Mouse (Mus musculus) embryonic facial prominence, embryonic 15.5 days (tissue): ENCODE measurements around the gene Foxq1. TPM values are rescaled to one million over a fixed set of nuclear protein-coding genes. Genes with fewer than 3 reads are reported as not detected.
A peak's percentile ranks its signal among the peaks of the same experiment; 100 is the strongest.

Experiments
- ATAC-seq: fragments of 200-750 bp; cut with Nextera tagmentation; 2 replicates; pipeline ENCODE4 v1.8.0; 2017; ENCODE audit warnings: low read depth, moderate TSS enrichment; ENCODE audit not compliant: insufficient number of reproducible peaks, low FRiP score, low TSS enrichment
- H3K27ac ChIP-seq: fragments of 300-500 bp; sonication (generic); replicated peaks from 2 replicates; pipeline ENCODE4 v1.5.1; 2015; ENCODE audit warnings: mild to moderate bottlenecking, inconsistent platforms
- H3K27me3 ChIP-seq: fragments of 300-500 bp; sonication (generic); 2 replicates; pipeline ENCODE4 v1.6.1; 2015; ENCODE audit warnings: inconsistent platforms
- H3K36me3 ChIP-seq: fragments of 300-500 bp; sonication (generic); 2 replicates; pipeline ENCODE4 v1.6.1; 2015; ENCODE audit warnings: mild to moderate bottlenecking, inconsistent platforms
- H3K4me1 ChIP-seq: fragments of 300-500 bp; sonication (generic); 2 replicates; pipeline ENCODE4 v1.6.1; 2015; ENCODE audit warnings: inconsistent platforms
- H3K4me2 ChIP-seq: fragments of 300-500 bp; sonication (generic); replicated peaks from 2 replicates; pipeline ENCODE4 v1.6.1; 2015; ENCODE audit warnings: mild to moderate bottlenecking, inconsistent platforms
- H3K4me3 ChIP-seq: fragments of 300-500 bp; sonication (generic); replicated peaks from 2 replicates; pipeline ENCODE4 v1.5.1; 2015; ENCODE audit warnings: mild to moderate bottlenecking, inconsistent platforms
- H3K9ac ChIP-seq: fragments of 300-500 bp; sonication (generic); 2 replicates; pipeline ENCODE4 v1.6.1; 2015; ENCODE audit warnings: inconsistent platforms
- H3K9me3 ChIP-seq: fragments of 300-500 bp; sonication (generic); replicated peaks from 2 replicates; pipeline ENCODE4 v1.6.1; 2016; ENCODE audit warnings: inconsistent platforms
- WGBS: fragments of 180-500 bp; shearing (Covaris S2); methylation state at CpG from one replicate; pipeline ENCODE4 v1.1.7; 2015; 5-methylcytosine and 5-hydroxymethylcytosine counted together
- polyA plus RNA-seq: library from polyadenylated mRNA; unstranded; fragments of >200 nt; fragmentation: Nextera tagmentation; extraction: Ambion mirVana; gene quantifications from 2 replicates; pipeline ENCODE4 v1.2.1, GENCODE M21; 2015

Foxq1 gene
- polyA plus RNA-seq = 4.4 TPM in 2 replicates

DNA sequence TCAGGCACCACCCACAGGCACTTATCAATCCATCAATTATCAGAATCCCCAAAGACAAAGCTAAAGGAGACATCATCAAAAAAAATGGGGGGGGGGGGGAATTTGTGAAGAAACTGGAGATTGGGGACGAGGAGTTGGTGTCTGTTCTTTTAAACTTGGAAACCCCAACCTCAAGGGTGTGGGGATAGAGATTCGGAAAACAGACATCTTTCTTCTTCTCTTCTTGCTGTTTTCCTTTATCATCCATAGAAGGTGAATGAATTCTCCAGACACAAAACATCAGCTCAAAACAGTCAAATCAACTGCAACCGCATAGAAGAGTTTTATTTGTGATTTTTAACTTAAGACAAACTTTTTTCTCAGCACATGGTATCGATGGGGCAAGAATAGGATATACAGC lies at the start of gene Foxq1:
Gene Foxq1 (plus strand): TSS at position 301 of the 400 bp plus-strand sequence.
- H3K4me1 ChIP-seq = peaks cover 32% of the 10 kb centered on the region
- H3K36me3 ChIP-seq = no peaks in the 10 kb centered on the region
- H3K9ac ChIP-seq = no peak within 1 kb of the TSS
- H3K4me3 ChIP-seq = peak within 1 kb of the TSS; percentile 60; the same call in 1 of the 2 replicates
- no peak within 1 kb of the TSS for H3K27ac ChIP-seq
- ATAC-seq = no peak
- 86% methylated on average over 4 of the region's 4 CpGs for WGBS
- H3K27me3 ChIP-seq = peaks cover 68% of the 10 kb centered on the region
- no peaks in the 10 kb centered on the region for H3K9me3 ChIP-seq
- H3K4me2 ChIP-seq = no peak within 1 kb of the TSS; the same call in 1 of the 2 replicates

DNA sequence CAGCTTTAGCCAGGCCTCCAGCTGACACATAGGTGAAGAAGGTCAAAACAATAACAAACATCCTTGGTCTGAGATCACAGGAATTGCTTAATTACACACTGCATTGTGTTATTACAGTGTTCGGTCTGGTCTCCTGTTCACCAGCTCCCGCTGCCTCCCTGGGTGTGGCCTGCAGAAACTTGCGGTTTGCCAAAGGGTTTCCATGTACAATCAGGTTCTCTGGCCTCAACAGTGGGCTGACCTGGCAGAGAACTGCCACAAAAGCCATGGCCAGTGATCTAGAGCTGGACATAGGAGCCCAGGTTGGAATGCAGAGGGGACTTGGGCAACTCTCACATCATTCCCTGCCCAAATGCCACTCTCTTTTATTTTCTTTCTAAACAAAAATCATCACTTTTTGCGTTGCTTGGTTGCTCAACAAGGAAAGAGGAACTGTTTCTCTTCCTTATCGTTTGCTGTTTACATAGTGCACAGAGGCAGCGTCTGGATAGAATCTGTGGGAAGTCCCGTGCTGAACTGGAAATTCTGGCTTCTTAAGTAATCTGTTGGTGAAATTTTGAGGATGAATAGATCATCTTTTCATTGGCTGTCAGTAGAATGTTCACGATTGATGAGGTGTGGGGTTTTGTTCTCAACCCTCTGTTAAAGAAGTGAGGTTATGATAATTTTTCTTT lies 49.3 kb upstream of the Foxq1 start:
- Histone ChIP-seq H3K4me1 (no peaks in the 10 kb centered on the region), H3K27ac (peak overlapping the region; percentile 34; the same call in 1 of the 2 replicates), H3K36me3 (no peaks in the 10 kb centered on the region), H3K9ac (no peak overlapping the region), H3K27me3 (no peaks in the 10 kb centered on the region), H3K4me3 (no peak overlapping the region), H3K4me2 (no peak overlapping the region), H3K9me3 (no peaks in the 10 kb centered on the region)
- no peak for ATAC-seq
- 61% methylated on average over 8 of the region's 8 CpGs for WGBS

DNA sequence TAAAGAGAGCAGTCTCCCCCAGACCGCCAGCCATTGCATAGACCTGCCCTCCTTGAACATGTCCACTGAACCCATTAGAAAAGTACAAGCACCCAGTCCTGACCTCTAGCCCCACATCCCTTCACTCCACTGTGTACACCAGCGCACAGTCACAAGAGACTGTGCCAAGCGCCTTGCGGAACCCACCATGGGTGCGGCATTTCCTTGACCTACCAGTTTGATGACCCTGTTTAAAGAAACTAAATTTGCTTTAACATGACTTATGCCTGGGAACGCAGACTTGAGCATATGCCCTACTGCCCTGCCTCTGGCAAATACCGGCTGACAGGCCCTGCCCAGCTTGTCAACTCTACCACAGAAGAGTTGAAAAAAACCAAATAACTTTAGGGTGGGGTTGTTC lies 40.7 kb upstream of the Foxq1 start:
- H3K9me3 ChIP-seq = no peaks in the 10 kb centered on the region
- no peaks in the 10 kb centered on the region for H3K4me1 ChIP-seq
- H3K36me3 ChIP-seq = no peaks in the 10 kb centered on the region
- ATAC-seq = no peak
- H3K4me3 ChIP-seq = no peak overlapping the region
- 79% methylated on average over 7 of the region's 7 CpGs for WGBS
- no peak overlapping the region for H3K9ac ChIP-seq
- H3K27me3 ChIP-seq = no peaks in the 10 kb centered on the region
- H3K4me2 ChIP-seq = no peak overlapping the region
- no peak overlapping the region for H3K27ac ChIP-seq

DNA sequence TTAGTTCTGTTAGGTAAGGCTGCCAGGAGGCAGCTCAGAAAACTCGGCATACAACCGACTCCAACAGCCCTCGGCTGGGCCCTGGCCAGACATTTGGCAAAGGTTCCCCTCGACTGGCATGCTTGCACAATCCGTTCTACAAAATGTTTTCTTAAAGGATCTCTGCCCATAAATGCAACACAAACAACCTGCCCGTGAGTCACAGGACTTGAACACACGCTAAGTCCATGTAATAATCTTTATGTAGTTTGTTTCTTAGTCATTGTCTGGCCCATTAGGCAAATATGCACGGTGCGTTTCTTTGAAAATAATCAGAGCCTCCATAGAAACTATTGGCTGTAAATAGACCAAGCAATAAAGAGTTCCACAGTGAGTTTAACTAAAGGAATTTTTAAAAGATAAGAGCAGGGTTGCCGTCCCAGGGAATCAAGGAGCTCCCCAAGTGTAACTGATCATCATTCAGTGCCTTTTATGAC lies 37.5 kb upstream of the Foxq1 start:
- Histone ChIP-seq H3K4me3 (no peak overlapping the region), H3K27me3 (no peaks in the 10 kb centered on the region), H3K4me2 (no peak overlapping the region), H3K36me3 (no peaks in the 10 kb centered on the region), H3K9me3 (no peaks in the 10 kb centered on the region), H3K27ac (no peak overlapping the region), H3K4me1 (no peaks in the 10 kb centered on the region), H3K9ac (no peak overlapping the region)
- no peak for ATAC-seq
- WGBS = 59% methylated on average over 10 of the region's 10 CpGs

DNA sequence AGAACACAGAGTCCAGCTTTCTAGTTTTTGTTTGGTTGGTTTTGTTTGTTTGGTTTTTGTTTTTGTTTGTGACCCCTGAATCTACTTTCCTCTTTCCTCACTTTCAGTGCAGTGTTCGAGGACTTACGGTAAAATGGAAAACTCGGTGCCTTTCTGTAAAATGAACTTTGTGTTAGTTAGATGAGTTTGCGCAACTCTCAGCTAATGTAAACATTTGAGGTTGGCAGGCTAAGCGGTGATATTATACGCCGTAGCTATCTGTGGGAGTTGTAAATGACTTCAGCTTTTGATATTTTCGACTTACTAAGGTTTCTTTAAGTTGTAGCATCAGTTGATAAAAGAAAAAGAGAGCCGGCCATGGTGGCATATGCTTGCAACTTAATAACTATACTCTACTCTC lies 37.0 kb upstream of the Foxq1 start:
- no peaks in the 10 kb centered on the region for H3K36me3 ChIP-seq
- no peaks in the 10 kb centered on the region for H3K27me3 ChIP-seq
- no peak overlapping the region for H3K27ac ChIP-seq
- ATAC-seq = no peak
- no peak overlapping the region for H3K9ac ChIP-seq
- no peaks in the 10 kb centered on the region for H3K9me3 ChIP-seq
- no peak overlapping the region for H3K4me3 ChIP-seq
- no peaks in the 10 kb centered on the region for H3K4me1 ChIP-seq
- no peak overlapping the region for H3K4me2 ChIP-seq
- 75% methylated on average over 9 of the region's 9 CpGs for WGBS

DNA sequence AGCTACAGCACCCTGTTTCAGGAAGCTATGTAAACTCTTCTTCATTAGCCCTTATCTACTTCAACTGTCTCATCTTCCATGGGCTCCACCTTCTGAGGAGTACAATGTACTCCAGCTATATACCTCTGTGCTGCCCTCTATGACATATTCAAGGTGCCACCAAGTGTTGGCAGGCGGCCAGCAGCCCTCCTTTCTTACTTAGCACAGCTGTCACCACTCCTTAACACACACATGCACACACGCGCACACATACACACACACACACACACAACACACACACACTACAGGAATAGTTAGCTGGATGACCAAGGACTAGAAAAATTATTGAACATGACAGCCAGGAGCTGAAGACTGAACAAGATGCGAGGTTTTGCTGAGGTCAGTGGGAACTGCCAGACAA lies 31.0 kb upstream of the Foxq1 start:
- 86% methylated on average over 4 of the region's 4 CpGs for WGBS
- H3K36me3 ChIP-seq = no peaks in the 10 kb centered on the region
- H3K27me3 ChIP-seq = no peaks in the 10 kb centered on the region
- H3K4me3 ChIP-seq = no peak overlapping the region
- H3K27ac ChIP-seq = no peak overlapping the region
- ATAC-seq = no peak
- no peak overlapping the region for H3K4me2 ChIP-seq
- no peaks in the 10 kb centered on the region for H3K9me3 ChIP-seq
- H3K4me1 ChIP-seq = no peaks in the 10 kb centered on the region
- no peak overlapping the region for H3K9ac ChIP-seq

DNA sequence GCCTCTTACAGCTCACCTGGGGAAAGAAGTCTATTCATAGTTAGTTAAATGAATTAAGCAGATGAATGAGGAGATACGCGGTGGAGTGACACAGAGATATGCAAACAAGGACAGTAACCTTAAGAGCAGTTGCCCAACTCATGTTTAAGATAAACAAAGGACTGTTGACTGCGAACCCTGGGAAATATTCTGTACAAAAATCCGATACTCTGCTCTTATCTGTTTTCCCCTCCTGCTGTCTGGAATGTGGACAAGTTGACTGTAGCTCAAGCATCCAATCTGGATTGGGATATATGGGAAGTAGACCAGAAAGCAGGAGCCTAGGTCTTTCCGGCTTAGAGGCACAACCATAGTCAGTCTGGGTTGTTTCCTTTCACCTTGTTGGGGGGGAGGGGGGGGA lies 24.7 kb upstream of the Foxq1 start:
- ATAC-seq = no peak
- Histone ChIP-seq H3K4me3 (no peak overlapping the region), H3K27me3 (no peaks in the 10 kb centered on the region), H3K36me3 (no peaks in the 10 kb centered on the region), H3K9me3 (no peaks in the 10 kb centered on the region), H3K4me2 (no peak overlapping the region), H3K4me1 (no peaks in the 10 kb centered on the region), H3K9ac (no peak overlapping the region), H3K27ac (no peak overlapping the region)
- 80% methylated on average over 5 of the region's 5 CpGs for WGBS

DNA sequence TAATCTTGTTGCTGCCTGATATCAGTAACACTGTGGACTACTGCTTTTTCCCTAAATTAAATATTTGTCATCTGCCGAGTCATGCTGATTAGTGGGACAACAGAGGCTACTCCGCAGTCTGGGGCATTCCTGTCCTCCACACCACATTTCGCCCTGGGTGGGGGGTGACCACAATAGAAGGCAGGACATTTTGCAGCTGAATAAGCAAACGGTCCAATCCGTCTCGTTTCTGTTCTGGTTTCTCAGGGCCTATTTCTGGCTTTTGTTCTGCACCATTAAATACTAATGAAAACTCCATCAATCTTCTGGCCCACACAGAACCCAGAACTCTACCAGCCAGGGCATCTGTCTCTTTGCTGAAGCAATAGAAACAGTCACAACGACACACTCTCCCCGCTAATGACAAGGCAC lies 24.3 kb upstream of the Foxq1 start:
- no peaks in the 10 kb centered on the region for H3K4me1 ChIP-seq
- H3K9me3 ChIP-seq = no peaks in the 10 kb centered on the region
- 59% methylated on average over 8 of the region's 8 CpGs for WGBS
- no peak overlapping the region for H3K27ac ChIP-seq
- no peaks in the 10 kb centered on the region for H3K36me3 ChIP-seq
- H3K9ac ChIP-seq = no peak overlapping the region
- no peaks in the 10 kb centered on the region for H3K27me3 ChIP-seq
- no peak for ATAC-seq
- no peak overlapping the region for H3K4me2 ChIP-seq
- H3K4me3 ChIP-seq = no peak overlapping the region

DNA sequence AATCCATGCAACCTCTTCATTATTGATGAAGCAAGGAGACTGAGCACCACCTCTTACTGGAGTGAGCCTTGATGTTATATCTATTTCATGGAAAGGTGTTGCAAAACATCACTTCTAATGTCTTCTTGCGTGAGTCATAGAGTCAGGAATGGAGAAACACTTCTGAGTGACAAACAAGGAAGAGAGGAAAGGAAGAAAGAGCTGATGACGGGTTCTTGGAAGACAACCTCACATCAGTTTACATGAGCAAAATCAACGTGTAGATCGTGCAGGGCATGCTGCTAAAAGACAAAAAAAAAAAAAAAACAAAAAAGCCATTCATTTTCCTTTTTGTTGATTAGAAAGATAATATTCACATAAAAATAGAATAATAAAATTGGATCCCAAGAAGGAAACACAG lies 21.2 kb upstream of the Foxq1 start:
- 80% methylated on average over 4 of the region's 4 CpGs for WGBS
- Histone ChIP-seq H3K27me3 (no peaks in the 10 kb centered on the region), H3K4me3 (no peak overlapping the region), H3K4me1 (no peaks in the 10 kb centered on the region), H3K36me3 (no peaks in the 10 kb centered on the region), H3K27ac (no peak overlapping the region), H3K4me2 (no peak overlapping the region), H3K9me3 (no peaks in the 10 kb centered on the region), H3K9ac (no peak overlapping the region)
- ATAC-seq = no peak

DNA sequence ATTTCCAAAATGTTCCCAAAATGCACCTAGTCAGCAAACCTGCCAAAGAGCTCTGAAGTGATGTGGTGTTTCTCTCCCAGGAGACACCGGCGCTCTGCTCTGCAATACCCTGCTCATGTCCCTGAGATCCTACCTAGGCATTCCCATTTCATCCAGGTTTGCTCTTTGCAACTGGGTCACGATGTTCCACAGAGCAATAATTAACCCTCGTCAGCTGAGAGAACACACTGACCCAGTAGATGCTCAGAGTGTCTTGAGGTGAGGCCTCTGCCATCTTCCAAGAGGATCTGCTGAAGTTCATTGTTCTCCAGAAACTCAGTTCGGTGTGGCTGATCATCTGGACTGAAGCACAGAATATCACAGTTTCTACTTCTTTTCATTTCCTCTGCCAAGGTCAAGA lies 12.9 kb upstream of the Foxq1 start:
- no peak overlapping the region for H3K9ac ChIP-seq
- H3K27ac ChIP-seq = no peak overlapping the region
- ATAC-seq = no peak
- 86% methylated on average over 5 of the region's 5 CpGs for WGBS
- H3K9me3 ChIP-seq = no peaks in the 10 kb centered on the region
- no peaks in the 10 kb centered on the region for H3K4me1 ChIP-seq
- no peak overlapping the region for H3K4me3 ChIP-seq
- H3K27me3 ChIP-seq = no peaks in the 10 kb centered on the region
- no peak overlapping the region for H3K4me2 ChIP-seq
- H3K36me3 ChIP-seq = no peaks in the 10 kb centered on the region

DNA sequence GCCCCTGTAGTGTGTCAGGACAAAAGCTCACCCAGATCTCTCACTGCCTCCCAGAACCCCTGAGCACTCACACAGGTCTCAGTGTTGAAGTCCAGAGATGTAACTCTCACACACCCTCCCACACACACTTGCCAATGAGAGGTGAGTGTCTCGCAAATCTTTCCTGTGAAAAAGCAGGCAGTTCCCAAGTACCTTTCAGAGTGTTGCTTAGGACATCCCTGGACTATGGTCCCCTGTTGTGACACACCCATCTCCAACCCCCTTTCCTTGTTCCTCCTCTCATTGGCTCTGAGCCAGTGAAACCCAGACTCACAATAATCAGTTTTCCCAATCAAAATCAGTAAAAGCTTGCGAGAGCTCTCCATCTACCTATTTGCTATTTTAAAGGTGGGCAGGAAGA lies 9.2 kb upstream of the Foxq1 start:
- H3K9me3 ChIP-seq = no peaks in the 10 kb centered on the region
- H3K36me3 ChIP-seq = no peaks in the 10 kb centered on the region
- no peak overlapping the region for H3K27ac ChIP-seq
- no peaks in the 10 kb centered on the region for H3K27me3 ChIP-seq
- WGBS = 86% methylated on average over 2 of the region's 2 CpGs
- H3K4me2 ChIP-seq = no peak overlapping the region
- H3K4me1 ChIP-seq = no peaks in the 10 kb centered on the region
- H3K4me3 ChIP-seq = no peak overlapping the region
- ATAC-seq = no peak
- H3K9ac ChIP-seq = no peak overlapping the region

DNA sequence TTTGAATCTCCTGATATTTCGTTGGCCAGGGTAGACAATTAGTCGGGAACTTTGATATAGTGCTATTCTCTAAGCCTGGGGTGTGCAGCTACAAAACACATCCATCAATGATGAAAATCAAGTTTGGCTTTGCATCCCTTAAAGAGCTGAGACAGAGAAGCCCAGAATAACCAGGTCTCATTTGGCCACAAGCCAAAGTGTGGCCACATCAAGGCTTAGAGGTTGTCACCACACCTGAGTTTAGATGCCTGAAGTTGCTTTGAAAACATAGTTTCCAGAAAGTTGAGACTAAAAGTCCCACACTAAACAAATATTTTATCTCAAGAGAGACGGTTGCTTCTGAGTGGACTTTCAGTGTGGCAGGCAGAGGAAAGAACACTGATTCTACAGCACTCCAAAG lies 8.7 kb upstream of the Foxq1 start:
- WGBS = 76% methylated on average over 3 of the region's 3 CpGs
- Histone ChIP-seq H3K4me3 (no peak overlapping the region), H3K36me3 (no peaks in the 10 kb centered on the region), H3K27me3 (no peaks in the 10 kb centered on the region), H3K4me1 (no peaks in the 10 kb centered on the region), H3K9ac (no peak overlapping the region), H3K27ac (no peak overlapping the region), H3K9me3 (no peaks in the 10 kb centered on the region), H3K4me2 (no peak overlapping the region)
- ATAC-seq = no peak
